Mouse (Mus musculus) heart, adult 2 months (tissue): ENCODE measurements around the gene Prr36.
"Not testable (repeated sequence)": the region's sequence is repeated elsewhere in the genome, so short reads cannot be mapped to it uniquely, and the experiment has no call there.

Experiments
- EP300 ChIP-seq: fragments of 200-500 bp; IDR thresholded peaks from 2 replicates; pipeline ENCODE4 v1.6.1; 2011; ENCODE audit warnings: low read depth, low read length, control low read depth; ENCODE audit not compliant: insufficient read depth
- POLR2A ChIP-seq: fragments of 200-500 bp; IDR thresholded peaks from 2 replicates; pipeline ENCODE4 v1.6.1; 2011; ENCODE audit warnings: mild to moderate bottlenecking, low read depth, low read length, control low read depth; ENCODE audit not compliant: insufficient read depth

DNA sequence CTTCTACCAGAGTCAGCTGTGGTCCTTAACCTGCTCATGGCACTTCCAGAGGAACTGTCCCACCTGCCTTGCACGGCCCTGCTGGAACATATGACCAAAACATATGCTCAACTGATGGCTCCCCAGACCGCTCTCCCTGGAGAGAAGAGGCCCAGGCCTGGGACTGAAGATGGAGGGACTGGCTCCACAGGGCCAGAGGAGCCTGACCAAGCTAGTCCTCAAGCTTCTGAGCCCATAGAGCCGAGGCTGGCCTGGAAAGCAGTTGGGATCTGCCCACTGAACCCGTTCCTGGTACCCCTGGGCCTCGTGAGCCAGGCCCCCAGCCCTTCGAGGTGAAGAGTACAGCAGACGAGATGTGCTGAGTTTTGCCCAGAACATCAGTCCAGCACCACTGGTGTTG is 38.2 kb upstream of the Prr36 start:
- TF ChIP-seq POLR2A, EP300: not testable (repeated sequence)
